Mouse (Mus musculus) ES-E14 (cell line): ENCODE results near the gene Maob.

Experiments used
- CHD2 ChIP-seq: IDR thresholded peaks from 2 replicates; pipeline ENCODE4 v1.6.1; 2014; ENCODE audit warnings: mild to moderate bottlenecking, low read depth, low read length, inconsistent platforms
- HCFC1 ChIP-seq: IDR thresholded peaks from 2 replicates; pipeline ENCODE4 v1.6.1; 2012; ENCODE audit warnings: low read length, inconsistent platforms, borderline replicate concordance; ENCODE audit not compliant: insufficient read depth
- MAFK ChIP-seq: IDR thresholded peaks from 2 replicates; pipeline ENCODE4 v1.6.1; 2014; ENCODE audit warnings: mild to moderate bottlenecking, low read depth, low read length, inconsistent platforms; ENCODE audit not compliant: insufficient read depth
- ZC3H11A ChIP-seq: IDR thresholded peaks from 2 replicates; pipeline ENCODE4 v1.6.1; 2012; ENCODE audit warnings: low read depth, mild to moderate bottlenecking, inconsistent platforms, low read length, borderline replicate concordance
- ZNF384 ChIP-seq: IDR thresholded peaks from 2 replicates; pipeline ENCODE4 v1.6.1; 2012; ENCODE audit warnings: low read depth, low read length, inconsistent platforms

DNA sequence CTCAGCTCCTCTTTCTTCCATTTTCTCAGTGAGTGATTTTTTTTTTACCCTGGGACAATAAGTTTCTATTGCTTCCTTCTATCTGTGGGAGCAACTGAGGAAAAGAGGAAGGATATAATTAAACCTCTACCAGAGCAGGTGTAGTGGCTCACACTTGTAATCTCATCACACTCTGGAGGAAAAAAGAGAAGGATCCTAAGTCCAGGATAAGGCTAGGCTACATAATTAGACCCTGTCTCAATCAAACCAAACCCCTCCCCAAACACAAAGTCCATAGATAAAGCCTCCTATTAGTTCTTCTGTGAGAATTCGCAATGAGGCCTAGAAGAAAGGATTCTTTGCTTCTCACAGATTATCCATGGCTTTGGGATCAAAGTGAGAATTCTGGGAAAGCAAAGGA lies 49.7 kb downstream of the Maob start:
- TF ChIP-seq CHD2 (no peak), ZNF384 (no peak), HCFC1 (no peak), MAFK (no peak), ZC3H11A (no peak)
